In the genomic region with DNA sequence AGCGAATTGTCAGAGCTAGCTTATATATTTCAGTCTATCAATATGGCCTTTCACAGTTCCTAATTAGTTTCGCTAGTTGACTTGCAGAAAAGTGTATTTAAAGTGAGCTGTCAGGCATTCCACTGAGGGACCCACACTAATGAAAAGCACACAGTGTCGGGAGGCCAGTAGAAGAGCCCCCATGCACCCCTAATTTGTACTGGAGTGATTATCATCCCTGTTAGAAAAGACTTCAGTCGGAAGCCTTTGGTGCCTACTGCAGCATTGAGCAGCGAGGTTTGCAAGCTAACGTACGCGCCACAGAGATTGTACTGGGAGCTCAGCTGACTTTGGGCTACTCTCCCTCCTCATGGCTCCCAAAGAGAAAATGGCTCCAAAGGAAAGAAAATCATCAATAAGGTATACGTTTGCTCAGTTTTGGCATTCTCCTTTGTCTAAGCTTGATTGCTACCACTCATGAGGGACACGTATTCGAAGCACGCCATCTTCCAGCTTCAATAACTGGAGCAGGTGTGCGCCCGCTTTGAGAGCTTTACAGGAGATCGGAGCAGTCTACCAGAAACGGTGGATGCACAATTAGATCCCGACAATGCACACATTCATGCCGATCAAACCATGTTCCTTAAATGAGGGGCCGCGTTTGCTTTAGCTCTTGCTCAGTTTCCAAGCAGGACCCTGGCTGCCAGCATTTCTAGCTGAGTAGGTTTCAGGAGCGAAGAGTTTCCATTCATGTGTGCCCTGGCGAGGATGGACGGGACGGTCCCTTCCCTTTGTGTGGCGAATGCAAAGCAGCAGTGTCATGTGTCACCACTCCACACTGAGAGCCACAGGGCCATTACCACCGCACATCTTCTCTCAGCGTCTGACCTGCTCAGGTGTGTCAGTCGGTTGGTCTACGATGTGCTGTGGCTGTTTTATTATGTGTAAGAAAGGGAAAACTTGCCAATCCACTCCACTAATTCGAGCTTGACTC, we compare ENCODE assay signal across 23 mouse cellular contexts.
DNase-seq lines count a peak whose midpoint lies in the region; ATAC-seq and TF ChIP-seq lines count a peak whose summit lies in the region.
"Had no signal": no experiment of that assay in that cellular context is flagged by ENCODE, and none has a peak within 500 bp of the region (broad histone marks: within the 10 kb centered on the region; RNA-seq: fewer than 3 reads in every experiment).

No protein-coding gene starts in this region.

- no peak overlapping the region for H3K27ac ChIP-seq in hindbrain, embryonic 16.5 days (ENCODE audit: low read depth, low read length)
- no peak overlapping the region for H3K27ac ChIP-seq in hindbrain, embryonic 14.5 days
- H3K27ac ChIP-seq in neural tube, embryonic 15.5 days (replicated peaks), result no peak overlapping the region
- H3K27ac ChIP-seq in cortical plate, adult 2 months (ENCODE audit: insufficient read depth, low read length), result no peak overlapping the region
- peak overlapping the region; percentile 50; the same call in 1 of the 2 replicates for H3K27ac ChIP-seq in forebrain, embryonic 16.5 days (ENCODE audit: low read length)
- H3K27ac ChIP-seq: embryonic facial prominence, embryonic 13.5 days; gastrocnemius, adult 2 months; heart, embryonic 13.5 days; liver, embryonic 13.5 days; midbrain, embryonic 12.5 days; neural tube, embryonic 13.5 days had no signal

- no peak for TF ChIP-seq CTCF in cortical plate, adult 2 months (IDR thresholded peaks at IDR 0.05; ENCODE audit: extremely low read depth, insufficient read depth, low read length)

- peak overlapping the region; percentile 24 for H3K4me2 ChIP-seq in hindbrain, embryonic 16.5 days (ENCODE audit: low read length)
- no peak overlapping the region for H3K4me2 ChIP-seq in hindbrain, embryonic 14.5 days (replicated peaks)
- 0 out of 2 replicates have a peak overlapping the region, but pooled peaks have one; percentile 9 for H3K4me2 ChIP-seq in neural tube, embryonic 15.5 days
- peak overlapping the region; percentile 64 for H3K4me2 ChIP-seq in forebrain, embryonic 16.5 days (ENCODE audit: low read length)
- H3K4me2 ChIP-seq: embryonic facial prominence, embryonic 13.5 days; heart, embryonic 13.5 days; liver, embryonic 13.5 days; lung, embryonic 14.5 days; midbrain, embryonic 12.5 days; neural tube, embryonic 13.5 days had no signal

- H3K4me3 ChIP-seq in hindbrain, embryonic 16.5 days (ENCODE audit: low read length), result no peak overlapping the region
- no peak overlapping the region for H3K4me3 ChIP-seq in hindbrain, embryonic 14.5 days (replicated peaks; ENCODE audit: low read length)
- H3K4me3 ChIP-seq in neural tube, embryonic 15.5 days (replicated peaks), result no peak overlapping the region
- peak overlapping the region; percentile 1 for H3K4me3 ChIP-seq in cortical plate, adult 2 months (ENCODE audit: insufficient read depth, low read length)
- peak overlapping the region; percentile 36 for H3K4me3 ChIP-seq in forebrain, embryonic 16.5 days (replicated peaks; ENCODE audit: low read length)
- H3K4me3 ChIP-seq: embryonic facial prominence, embryonic 13.5 days; gastrocnemius, adult 2 months; heart, embryonic 13.5 days; liver, embryonic 13.5 days; midbrain, embryonic 12.5 days; neural tube, embryonic 13.5 days had no signal

- DNase-seq in hindbrain, embryonic 14.5 days (ENCODE audit: low spot score), result no peak
- no peak for DNase-seq in neural tube, embryonic 10.5 days (ENCODE audit: extremely low spot score, low spot score)
- DNase-seq in adrenal gland, adult 18-20 months (ENCODE audit: low spot score in 2 of 2), result no peak
- DNase-seq in frontal cortex, postnatal 36 days (ENCODE audit: low spot score in 2 of 2), result no peak
- DNase-seq: adrenal gland, adult 2 months; cerebellum, adult 9-11 months; gastrocnemius, adult 2 months; kidney, adult 2 months; kidney, postnatal 10 days; liver, embryonic 13.5 days; lung, embryonic 14.5 days; lung, postnatal 36 days; right cerebral cortex, postnatal 25 days; thymus, postnatal 25 days had no signal

- H3K27me3 ChIP-seq in hindbrain, embryonic 16.5 days (replicated peaks; ENCODE audit: control insufficient read depth, insufficient read depth, low read length), result no peaks in the 10 kb centered on the region
- no peaks in the 10 kb centered on the region for H3K27me3 ChIP-seq in hindbrain, embryonic 14.5 days (ENCODE audit: control insufficient read depth, insufficient read depth, low read length)
- no peaks in the 10 kb centered on the region; the same call in 1 of the 2 replicates for H3K27me3 ChIP-seq in neural tube, embryonic 15.5 days (replicated peaks)
- no peaks in the 10 kb centered on the region for H3K27me3 ChIP-seq in forebrain, embryonic 16.5 days (replicated peaks; ENCODE audit: control insufficient read depth, insufficient read depth, low read length)
- H3K27me3 ChIP-seq: embryonic facial prominence, embryonic 13.5 days; heart, embryonic 13.5 days; liver, embryonic 13.5 days; midbrain, embryonic 12.5 days; neural tube, embryonic 13.5 days had no signal

- H3K9me3 ChIP-seq in hindbrain, embryonic 16.5 days (ENCODE audit: control insufficient read depth, low read length), result no peaks in the 10 kb centered on the region
- no peaks in the 10 kb centered on the region for H3K9me3 ChIP-seq in hindbrain, embryonic 14.5 days (ENCODE audit: control insufficient read depth, low read length)
- no peaks in the 10 kb centered on the region for H3K9me3 ChIP-seq in neural tube, embryonic 15.5 days (replicated peaks)
- H3K9me3 ChIP-seq in forebrain, embryonic 16.5 days (ENCODE audit: control insufficient read depth, low read length), result no peaks in the 10 kb centered on the region
- H3K9me3 ChIP-seq: embryonic facial prominence, embryonic 13.5 days; heart, embryonic 13.5 days; liver, embryonic 13.5 days; midbrain, embryonic 12.5 days; neural tube, embryonic 13.5 days had no signal

- H3K4me1 ChIP-seq in hindbrain, embryonic 16.5 days (ENCODE audit: control insufficient read depth, insufficient read depth, low read depth, low read length), result peaks cover 7% of the 10 kb centered on the region
- peaks cover 33% of the 10 kb centered on the region for H3K4me1 ChIP-seq in hindbrain, embryonic 14.5 days (replicated peaks; ENCODE audit: control insufficient read depth, insufficient read depth, low read length)
- H3K4me1 ChIP-seq in neural tube, embryonic 15.5 days, result peaks cover 28% of the 10 kb centered on the region
- H3K4me1 ChIP-seq in cortical plate, adult 2 months (ENCODE audit: control insufficient read depth, insufficient read depth, low read length), result no peaks in the 10 kb centered on the region
- peaks cover 32% of the 10 kb centered on the region for H3K4me1 ChIP-seq in forebrain, embryonic 16.5 days (replicated peaks; ENCODE audit: control insufficient read depth, insufficient read depth, low read length)
- H3K4me1 ChIP-seq: liver, embryonic 13.5 days had no signal

- no peaks in the 10 kb centered on the region for H3K36me3 ChIP-seq in hindbrain, embryonic 16.5 days (ENCODE audit: control insufficient read depth, insufficient read depth, low read length)
- no peaks in the 10 kb centered on the region for H3K36me3 ChIP-seq in hindbrain, embryonic 14.5 days (replicated peaks; ENCODE audit: control insufficient read depth, insufficient read depth)
- H3K36me3 ChIP-seq in neural tube, embryonic 15.5 days, result no peaks in the 10 kb centered on the region
- H3K36me3 ChIP-seq in forebrain, embryonic 16.5 days (ENCODE audit: control insufficient read depth, insufficient read depth), result no peaks in the 10 kb centered on the region
- H3K36me3 ChIP-seq: embryonic facial prominence, embryonic 13.5 days; liver, embryonic 13.5 days; midbrain, embryonic 12.5 days; neural tube, embryonic 13.5 days had no signal

- 66% methylated on average over 30 of the region's 30 CpGs for WGBS in hindbrain, embryonic 16.5 days
- 74% methylated on average over 30 of the region's 30 CpGs for WGBS in hindbrain, embryonic 14.5 days
- 68% methylated on average over 30 of the region's 30 CpGs for WGBS in neural tube, embryonic 15.5 days
- 31% methylated on average over 30 of the region's 30 CpGs for WGBS in forebrain, embryonic 16.5 days

- no peak; the same call in 1 of the 2 replicates for ATAC-seq in hindbrain, embryonic 16.5 days
- no peak for ATAC-seq in hindbrain, embryonic 14.5 days (ENCODE audit: low FRiP score)
- no peak for ATAC-seq in neural tube, embryonic 15.5 days (ENCODE audit: low FRiP score)
- ATAC-seq in forebrain, embryonic 16.5 days, result peak; percentile 54
- ATAC-seq: inflammation-experienced regulatory T-cells, adult 6 months had no signal

- no peak overlapping the region for H3K9ac ChIP-seq in hindbrain, embryonic 16.5 days (ENCODE audit: low read depth, low read length)
- no peak overlapping the region for H3K9ac ChIP-seq in hindbrain, embryonic 14.5 days
- H3K9ac ChIP-seq in neural tube, embryonic 15.5 days (replicated peaks), result no peak overlapping the region
- H3K9ac ChIP-seq in forebrain, embryonic 16.5 days (replicated peaks; ENCODE audit: low read depth, low read length), result 0 out of 2 replicates have a peak overlapping the region, but pooled peaks have one; percentile 29
- H3K9ac ChIP-seq: embryonic facial prominence, embryonic 13.5 days; heart, embryonic 13.5 days; liver, embryonic 13.5 days; lung, embryonic 14.5 days; midbrain, embryonic 12.5 days; neural tube, embryonic 13.5 days had no signal

- TF ChIP-seq POLR2A in cortical plate, adult 2 months (IDR thresholded peaks at IDR 0.05; ENCODE audit: extremely low read depth, insufficient read depth, low read length), result no peak

Comparison
In these comparisons a context has a peak if more than half of its experiments do, and no peak if none do; other contexts are left out.
1. H3K4me3 ChIP-seq: peak in cortical plate, adult 2 months (single experiment) and forebrain, embryonic 16.5 days (single experiment); none in hindbrain, embryonic 16.5 days (single experiment), hindbrain, embryonic 14.5 days (single experiment) and neural tube, embryonic 15.5 days (single experiment).